Mouse (Mus musculus) liver, adult 2 months (tissue): ENCODE data around the gene Apoa2. TPM values are rescaled to one million over a fixed set of nuclear protein-coding genes. Genes with fewer than 3 reads are reported as not detected.
A peak's percentile ranks its signal among the peaks of the same experiment; 100 is the strongest.

Source experiments
- DNase-seq: peaks from one replicate; pipeline ENCODE4 v3.0.0-alpha.2; 2011; ENCODE audit warnings: low read depth, low spot score; ENCODE audit errors: extremely low read depth
- H3K27ac ChIP-seq: fragments of 200-500 bp; replicated peaks from 2 replicates; pipeline ENCODE4 v1.5.1; 2012; ENCODE audit warnings: low read depth, mild to moderate bottlenecking, control low read depth, inconsistent platforms, low read length; ENCODE audit not compliant: insufficient read depth
- H3K27me3 ChIP-seq: fragments of 200-500 bp; 2 replicates; pipeline ENCODE4 v1.6.1; 2012; ENCODE audit warnings: mild to moderate bottlenecking, moderate library complexity, low read length, inconsistent platforms; ENCODE audit not compliant: control insufficient read depth, insufficient read depth
- H3K36me3 ChIP-seq: fragments of 200-500 bp; 2 replicates; pipeline ENCODE4 v1.6.1; 2012; ENCODE audit warnings: low read length, inconsistent platforms; ENCODE audit not compliant: control insufficient read depth, insufficient read depth
- H3K4me1 ChIP-seq: fragments of 200-500 bp; 2 replicates; pipeline ENCODE4 v1.6.1; 2011; ENCODE audit warnings: low read length; ENCODE audit not compliant: control insufficient read depth, insufficient read depth
- H3K4me3 ChIP-seq: fragments of 200-500 bp; 2 replicates; pipeline ENCODE4 v1.5.1; 2011; ENCODE audit warnings: low read depth, mild to moderate bottlenecking, control low read depth, low read length, moderate library complexity; ENCODE audit not compliant: insufficient read depth
- H3K79me2 ChIP-seq: fragments of 200-500 bp; 2 replicates; pipeline ENCODE4 v1.6.1; 2012; ENCODE audit warnings: inconsistent platforms, mild to moderate bottlenecking, low read length, moderate library complexity; ENCODE audit not compliant: control insufficient read depth, insufficient read depth
- H3K9ac ChIP-seq: fragments of 200-500 bp; 2 replicates; pipeline ENCODE4 v1.6.1; 2012; ENCODE audit warnings: low read depth, mild to moderate bottlenecking, control low read depth, inconsistent platforms, low read length
- CTCF ChIP-seq: fragments of 200-500 bp; IDR thresholded peaks from 2 replicates; pipeline ENCODE4 v1.5.1; 2011; ENCODE audit warnings: low read depth, low read length, control low read depth
- POLR2A ChIP-seq: fragments of 200-500 bp; IDR thresholded peaks from 2 replicates; pipeline ENCODE4 v1.6.1; 2011; ENCODE audit warnings: low read length, control low read depth; ENCODE audit not compliant: insufficient read depth; ENCODE audit errors: extremely low read depth
- WGBS: fragments of 180-500 bp; shearing (Covaris S2); methylation state at CpG from one replicate; pipeline ENCODE4 v1.1.7; 2018; 5-methylcytosine and 5-hydroxymethylcytosine counted together
- polyA plus RNA-seq: library from polyadenylated mRNA; depleted of rRNA; stranded (reverse); fragments of >200 nt; gene quantifications from 2 replicates; pipeline ENCODE4 v1.2.3, GENCODE M21; 2012
- total RNA-seq: library from RNA; depleted of rRNA; stranded (reverse); fragments of >200 nt; gene quantifications from 2 replicates; pipeline ENCODE4 v1.2.3, GENCODE M21; 2014

The Apoa2 gene
- total and polyA plus RNA-seq, 2 experiments = 18,176 to 29,095 TPM

DNA sequence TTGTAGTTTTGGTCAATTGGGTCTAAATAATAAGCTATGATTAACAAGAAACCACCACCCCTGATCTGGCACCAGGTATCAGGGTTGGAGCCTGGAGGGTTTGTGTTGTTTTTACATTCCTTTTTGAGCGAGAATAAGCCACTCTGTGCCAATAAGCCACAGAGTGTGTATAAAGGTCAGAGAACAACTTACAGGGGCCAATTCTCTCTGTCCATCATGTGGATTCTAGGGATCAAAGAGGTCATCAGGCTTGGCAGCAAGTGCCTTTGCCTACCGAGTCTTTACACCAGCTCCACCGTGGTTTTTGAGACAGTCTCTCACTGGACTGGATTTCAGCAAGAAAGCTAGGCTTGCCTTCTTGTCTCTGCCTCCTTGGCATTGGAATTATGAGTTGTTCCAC, 12.0 kb upstream of the Apoa2 start:
- peaks cover 9% of the 10 kb centered on the region for H3K4me1 ChIP-seq
- DNase-seq = peak; percentile 98
- peaks cover 25% of the 10 kb centered on the region for H3K36me3 ChIP-seq
- H3K9ac ChIP-seq = peak overlapping the region; percentile 54; the same call in 1 of the 2 replicates
- TF ChIP-seq CTCF (no peak), POLR2A (no peak)
- 12% methylated on average over 3 of the region's 3 CpGs for WGBS
- H3K4me3 ChIP-seq = no peak overlapping the region
- no peaks in the 10 kb centered on the region for H3K79me2 ChIP-seq
- peak overlapping the region; percentile 88 for H3K27ac ChIP-seq
- H3K27me3 ChIP-seq = no peaks in the 10 kb centered on the region

DNA sequence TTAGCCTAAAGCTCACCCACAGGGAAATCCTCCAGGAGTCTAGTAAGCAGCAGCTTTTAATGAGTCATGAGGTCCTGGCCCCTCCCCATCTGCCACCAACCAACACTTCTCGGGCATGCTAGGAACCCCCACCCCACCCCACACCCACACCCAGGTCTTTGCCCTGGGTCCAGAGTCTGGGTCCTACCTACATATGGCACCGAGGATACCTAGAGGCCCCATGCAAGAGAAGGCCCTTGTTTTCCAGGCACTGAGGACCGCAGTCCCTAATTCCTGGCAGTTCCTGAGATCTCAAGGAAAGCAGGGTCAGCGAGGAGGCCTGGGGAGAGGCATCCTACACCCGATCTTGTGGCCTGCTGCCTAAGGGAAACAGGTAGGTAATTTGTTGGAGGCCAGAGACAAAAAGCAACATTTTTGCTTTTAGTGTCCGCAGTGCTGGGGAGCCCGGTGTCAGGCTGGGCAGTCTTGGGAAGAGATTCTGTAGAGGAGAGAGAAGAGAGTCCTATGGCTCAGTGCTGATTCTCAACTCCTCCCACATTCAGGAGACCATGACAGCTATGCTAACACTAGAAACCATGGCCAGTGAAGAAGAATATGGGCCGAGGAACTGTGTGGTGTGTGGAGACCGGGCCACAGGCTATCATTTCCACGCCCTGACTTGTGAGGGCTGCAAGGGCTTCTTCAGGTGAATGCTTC, 10.9 kb upstream of the Apoa2 start, which contains the start of gene Nr1i3:
Gene Nr1i3 (plus strand): TSS at position 170 of the 696 bp plus-strand sequence.
- H3K36me3 ChIP-seq = peaks cover 35% of the 10 kb centered on the region
- DNase-seq = peak; percentile 94
- peak within 1 kb of the TSS; percentile 95 for H3K27ac ChIP-seq
- peaks cover 9% of the 10 kb centered on the region for H3K4me1 ChIP-seq
- H3K9ac ChIP-seq = peak within 1 kb of the TSS; percentile 78
- peak within 1 kb of the TSS; percentile 53 for H3K4me3 ChIP-seq
- no peaks in the 10 kb centered on the region for H3K27me3 ChIP-seq
- no peaks in the 10 kb centered on the region for H3K79me2 ChIP-seq
- WGBS = 22% methylated on average over 10 of the region's 10 CpGs
- TF ChIP-seq POLR2A (peak; percentile 64; the same call in 1 of the 2 replicates), CTCF (no peak)

DNA sequence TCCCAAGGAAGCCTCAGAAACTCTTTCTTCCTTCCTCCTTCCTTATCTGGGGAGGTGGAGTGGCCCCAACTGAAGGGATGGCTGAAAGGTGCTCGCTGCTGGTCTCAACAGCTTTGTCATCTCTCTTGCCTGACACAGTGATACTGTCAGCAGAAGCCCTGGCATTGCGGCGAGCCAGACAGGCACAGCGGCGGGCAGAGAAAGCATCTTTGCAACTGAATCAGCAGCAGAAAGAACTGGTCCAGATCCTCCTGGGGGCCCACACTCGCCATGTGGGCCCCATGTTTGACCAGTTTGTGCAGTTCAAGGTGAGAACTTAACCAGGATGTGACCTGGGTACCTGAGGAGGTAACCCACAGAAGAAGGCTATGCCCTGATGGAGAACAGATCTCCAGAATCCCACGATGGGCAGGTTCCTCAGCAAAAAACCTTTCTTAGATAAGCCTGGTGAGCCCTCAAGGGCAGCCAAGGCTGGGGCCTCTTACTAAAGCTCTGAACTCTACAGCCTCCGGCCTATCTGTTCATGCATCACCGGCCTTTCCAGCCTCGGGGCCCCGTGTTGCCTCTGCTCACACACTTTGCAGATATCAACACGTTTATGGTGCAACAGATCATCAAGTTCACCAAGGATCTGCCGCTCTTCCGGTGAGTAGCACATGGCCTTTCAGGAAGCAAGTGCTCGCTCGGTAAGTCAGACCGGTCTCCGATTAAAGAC, 8.5 kb upstream of the Apoa2 start:
- Histone ChIP-seq H3K4me3 (no peak overlapping the region), H3K79me2 (no peaks in the 10 kb centered on the region), H3K27ac (peak overlapping the region; percentile 95), H3K36me3 (peaks cover 45% of the 10 kb centered on the region), H3K9ac (peak overlapping the region; percentile 46), H3K27me3 (no peaks in the 10 kb centered on the region), H3K4me1 (peaks cover 13% of the 10 kb centered on the region)
- TF ChIP-seq POLR2A (no peak), CTCF (no peak)
- WGBS = 64% methylated on average over 18 of the region's 18 CpGs
- DNase-seq = peak; percentile 41

DNA sequence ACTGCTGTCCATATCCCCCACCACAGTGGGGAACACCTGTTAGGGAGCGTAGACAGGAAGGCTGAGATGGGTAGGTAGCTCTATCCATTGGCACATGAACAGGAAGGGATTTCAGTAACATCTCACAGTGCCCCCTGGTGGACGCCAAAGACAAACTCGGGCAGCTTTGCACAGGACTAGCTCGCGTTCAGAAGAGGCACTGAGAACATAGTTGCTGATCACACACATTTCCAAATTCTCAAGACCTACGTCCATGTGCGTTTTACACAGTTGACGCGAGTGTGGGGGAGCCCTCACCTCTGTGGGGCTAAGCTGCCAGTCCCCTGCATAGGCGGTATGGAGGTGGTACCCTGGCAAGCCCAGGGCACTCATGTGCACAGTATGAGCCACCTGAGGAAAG, 4.0 kb upstream of the Apoa2 start:
- Histone ChIP-seq H3K9ac (peak overlapping the region; percentile 66), H3K4me1 (peaks cover 13% of the 10 kb centered on the region), H3K27ac (peak overlapping the region; percentile 55), H3K79me2 (no peaks in the 10 kb centered on the region), H3K36me3 (peaks cover 39% of the 10 kb centered on the region), H3K4me3 (peak overlapping the region; percentile 7; the same call in 1 of the 2 replicates), H3K27me3 (no peaks in the 10 kb centered on the region)
- WGBS = 2% methylated on average over 10 of the region's 10 CpGs
- DNase-seq = peak; percentile 88
- TF ChIP-seq CTCF (peak; percentile 88), POLR2A (0 out of 2 replicates have a peak, but pooled peaks have one; percentile 19)

DNA sequence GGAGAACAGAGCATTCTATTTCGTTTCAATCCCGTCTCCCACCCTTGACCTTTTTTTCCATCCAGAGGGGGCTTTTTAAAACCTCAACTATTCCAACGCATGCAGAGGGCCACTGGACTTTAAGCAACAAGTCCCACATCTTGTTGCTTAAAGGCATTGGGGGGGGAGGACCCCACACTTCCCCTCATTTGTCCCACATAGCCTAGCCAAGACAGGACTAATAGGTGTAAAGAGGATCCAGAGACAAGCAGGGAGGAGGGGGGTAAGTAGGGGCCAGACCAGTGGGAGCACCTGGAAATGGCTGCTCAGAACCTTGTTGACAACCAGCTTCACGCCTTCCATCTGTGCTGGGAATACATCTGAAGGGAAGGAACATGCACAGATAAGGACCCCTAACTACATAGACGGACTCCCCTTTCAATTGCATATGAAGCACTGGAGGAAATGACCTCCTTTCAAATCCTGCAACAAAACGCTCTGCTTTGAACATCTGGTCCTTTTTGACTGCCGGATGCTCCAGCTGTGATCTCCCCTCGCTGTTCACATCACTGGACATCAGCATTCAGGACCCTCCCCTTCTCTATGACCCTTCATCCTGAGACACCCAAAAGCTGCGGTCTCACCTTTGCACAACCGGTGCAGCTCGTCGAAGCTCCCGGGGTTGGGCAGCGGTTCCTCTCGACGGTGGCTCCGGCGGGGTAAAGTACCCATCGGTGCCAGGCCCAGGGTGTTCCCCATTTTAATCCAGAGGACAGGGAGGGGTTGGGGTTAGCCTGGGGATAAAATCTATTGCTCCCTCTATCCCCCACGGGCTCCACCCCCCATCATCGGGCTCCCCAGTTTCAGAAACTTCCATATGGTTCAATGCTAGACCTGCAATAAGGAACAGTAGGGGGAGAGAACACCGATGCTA, 3.3 kb upstream of the Apoa2 start:
- TF ChIP-seq CTCF (no peak), POLR2A (peak; percentile 42; the same call in 1 of the 2 replicates)
- whole genome bisulfite sequencing = 2% methylated on average over 22 of the region's 22 CpGs
- DNase-seq = peak; percentile 70
- H3K4me3 ChIP-seq = peak overlapping the region; percentile 58
- H3K79me2 ChIP-seq = no peaks in the 10 kb centered on the region
- H3K4me1 ChIP-seq = peaks cover 13% of the 10 kb centered on the region
- H3K27me3 ChIP-seq = no peaks in the 10 kb centered on the region
- peak overlapping the region; percentile 66 for H3K9ac ChIP-seq
- H3K27ac ChIP-seq = peak overlapping the region; percentile 55
- peaks cover 38% of the 10 kb centered on the region for H3K36me3 ChIP-seq
